Mouse (Mus musculus) heart, embryonic 16.5 days (tissue): ENCODE results near the gene Kcnmb4. TPM values are rescaled to one million over a fixed set of nuclear protein-coding genes. Genes with fewer than 3 reads are reported as not detected.

ENCODE experiments used
- ATAC-seq: fragments of 200-750 bp; cut with Nextera tagmentation; replicated peaks from 2 replicates; pipeline ENCODE4 v1.8.0; 2017; ENCODE audit warnings: moderate number of reproducible peaks; ENCODE audit not compliant: insufficient read depth, low FRiP score; ENCODE audit errors: extremely low read depth
- H3K27ac ChIP-seq: fragments of 300-500 bp; sonication (generic); 2 replicates; pipeline ENCODE4 v1.5.1; 2014; ENCODE audit warnings: mild to moderate bottlenecking, low read length, control low read depth, moderate library complexity
- H3K27me3 ChIP-seq: fragments of 300-500 bp; sonication (generic); 2 replicates; pipeline ENCODE4 v1.6.1; 2014; ENCODE audit warnings: low read length, mixed read lengths; ENCODE audit not compliant: control insufficient read depth, insufficient read depth
- H3K36me3 ChIP-seq: fragments of 300-500 bp; sonication (generic); 2 replicates; pipeline ENCODE4 v1.6.1; 2014; ENCODE audit not compliant: control insufficient read depth, insufficient read depth
- H3K4me1 ChIP-seq: fragments of 300-500 bp; sonication (generic); 2 replicates; pipeline ENCODE4 v1.6.1; 2014; ENCODE audit warnings: low read length, mixed read lengths; ENCODE audit not compliant: control insufficient read depth, insufficient read depth
- H3K4me2 ChIP-seq: fragments of 300-500 bp; sonication (generic); 2 replicates; pipeline ENCODE4 v1.6.1; 2014; ENCODE audit warnings: low read depth, mild to moderate bottlenecking, control low read depth, low read length
- H3K4me3 ChIP-seq: fragments of 300-500 bp; sonication (generic); 2 replicates; pipeline ENCODE4 v1.5.1; 2014; ENCODE audit warnings: mild to moderate bottlenecking, control low read depth, low read length
- H3K9ac ChIP-seq: fragments of 300-500 bp; sonication (generic); 2 replicates; pipeline ENCODE4 v1.6.1; 2014; ENCODE audit warnings: low read length, control low read depth
- H3K9me3 ChIP-seq: fragments of 300-500 bp; sonication (generic); replicated peaks from 2 replicates; pipeline ENCODE4 v1.6.1; 2016; ENCODE audit warnings: low read length; ENCODE audit not compliant: control insufficient read depth
- WGBS: fragments of 180-500 bp; shearing (Covaris S2); extraction: QIAGEN DNeasy Blood & Tissue Kit; methylation state at CpG from one replicate; pipeline ENCODE4 v1.1.7; 2014; 5-methylcytosine and 5-hydroxymethylcytosine counted together
- polyA plus RNA-seq: library from polyadenylated mRNA; unstranded; fragments of >200 nt; fragmentation: Nextera tagmentation; extraction: Ambion mirVana; gene quantifications from 2 replicates; pipeline ENCODE4 v1.2.1, GENCODE M21; 2015

The Kcnmb4 gene
- polyA plus RNA-seq, 1 experiment from 2014 or later: 4.9 TPM

- Histone ChIP-seq H3K4me1 (no peaks in the 10 kb centered on the region), H3K27ac (no peak overlapping the region), H3K36me3 (peaks cover 21% of the 10 kb centered on the region), H3K4me2 (no peak overlapping the region), H3K9ac (no peak overlapping the region), H3K9me3 (no peaks in the 10 kb centered on the region), H3K4me3 (no peak overlapping the region), H3K27me3 (no peaks in the 10 kb centered on the region)
- WGBS: 84% methylated on average over 10 of the region's 10 CpGs
- no peak for ATAC-seq
Observed at GRCm38 (mm10) chr10:116486895-116487747, 13.4 kb upstream of the Kcnmb4 start.

DNA sequence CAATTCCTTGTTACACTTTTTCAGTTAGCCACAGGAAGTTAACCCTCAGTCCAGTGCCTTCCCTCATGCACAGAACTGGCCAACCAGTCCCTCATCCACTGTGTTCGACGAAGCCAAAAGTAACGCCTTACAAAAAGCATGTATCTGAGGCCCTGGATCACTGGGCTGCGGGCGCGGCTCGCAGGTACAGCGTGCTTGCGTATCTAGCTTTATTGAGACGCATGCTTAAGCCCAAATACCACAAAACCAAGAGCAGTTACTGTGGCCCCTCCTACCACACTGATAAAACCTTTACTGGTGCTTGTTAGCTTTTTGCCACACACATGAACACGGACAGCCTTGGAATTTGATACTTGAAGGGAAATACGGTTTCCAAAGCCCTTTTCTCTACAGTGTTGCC, 8.2 kb upstream of the Kcnmb4 start:
- Histone ChIP-seq H3K36me3 (peaks cover 21% of the 10 kb centered on the region), H3K4me3 (no peak overlapping the region), H3K9me3 (peaks cover 3% of the 10 kb centered on the region), H3K27ac (no peak overlapping the region), H3K27me3 (no peaks in the 10 kb centered on the region), H3K9ac (no peak overlapping the region), H3K4me2 (no peak overlapping the region), H3K4me1 (no peaks in the 10 kb centered on the region)
- 87% methylated on average over 12 of the region's 12 CpGs for WGBS
- no peak for ATAC-seq

DNA sequence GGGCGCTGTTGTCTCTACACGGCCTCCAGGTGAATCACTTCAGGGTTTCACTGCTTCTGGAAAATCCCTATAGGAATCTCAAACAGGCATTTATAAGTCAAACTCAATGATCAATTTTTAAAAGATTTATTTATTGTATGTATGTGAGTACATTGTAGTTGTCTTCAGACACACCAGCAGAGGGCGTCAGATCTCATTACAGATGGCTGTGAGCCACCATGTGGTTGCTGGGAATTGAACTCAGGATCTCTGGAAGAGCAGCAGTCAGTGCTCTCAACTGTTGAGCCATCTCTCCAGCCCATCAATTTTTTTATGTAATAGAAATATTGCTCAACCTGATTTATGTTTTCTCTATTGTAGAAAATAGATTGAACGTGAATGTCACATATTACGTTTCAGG, 7.3 kb upstream of the Kcnmb4 start:
- no peak for ATAC-seq
- WGBS: 91% methylated on average over 5 of the region's 5 CpGs

DNA sequence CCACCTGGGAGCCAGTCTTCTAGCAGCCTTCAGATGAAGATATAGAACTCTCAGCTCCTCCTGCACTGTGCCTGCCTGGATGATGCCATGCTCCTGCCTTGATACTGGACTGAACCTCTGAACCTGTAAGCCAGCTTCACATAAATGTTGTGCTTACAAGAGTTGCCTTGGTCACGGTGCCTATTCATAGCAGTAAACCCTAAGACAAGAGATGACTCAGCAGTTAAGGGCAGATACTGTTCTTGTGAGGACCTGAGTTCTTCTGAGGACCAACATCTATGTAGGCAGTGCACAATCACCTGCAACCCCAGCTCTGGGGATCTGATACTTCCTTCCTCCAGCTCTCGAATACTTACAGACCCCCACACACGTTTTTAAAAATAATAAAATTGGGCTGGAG, 2.9 kb upstream of the Kcnmb4 start:
- H3K4me1 ChIP-seq: peaks cover 11% of the 10 kb centered on the region
- no peak for ATAC-seq
- no peak overlapping the region for H3K9ac ChIP-seq
- no peak overlapping the region for H3K4me2 ChIP-seq
- 88% methylated on average over 3 of the region's 3 CpGs for WGBS
- no peaks in the 10 kb centered on the region for H3K27me3 ChIP-seq
- peaks cover 3% of the 10 kb centered on the region for H3K9me3 ChIP-seq
- no peak overlapping the region for H3K27ac ChIP-seq
- H3K36me3 ChIP-seq: no peaks in the 10 kb centered on the region
- no peak overlapping the region for H3K4me3 ChIP-seq

More for the DNA sequence above, 7.3 kb upstream of the Kcnmb4 start:
- no peaks in the 10 kb centered on the region for H3K4me1 ChIP-seq
- peaks cover 18% of the 10 kb centered on the region for H3K36me3 ChIP-seq
- H3K9me3 ChIP-seq: peaks cover 3% of the 10 kb centered on the region
- no peaks in the 10 kb centered on the region for H3K27me3 ChIP-seq
- no peak overlapping the region for H3K4me3 ChIP-seq
- H3K27ac ChIP-seq: no peak overlapping the region
- no peak overlapping the region for H3K4me2 ChIP-seq
- no peak overlapping the region for H3K9ac ChIP-seq

- no peak overlapping the region for H3K9ac ChIP-seq
- H3K36me3 ChIP-seq: no peaks in the 10 kb centered on the region
- no peak overlapping the region for H3K27ac ChIP-seq
- no peaks in the 10 kb centered on the region for H3K27me3 ChIP-seq
- 62% methylated on average over 6 of the region's 6 CpGs for WGBS
- no peak overlapping the region for H3K4me2 ChIP-seq
- no peak overlapping the region for H3K4me3 ChIP-seq
- H3K9me3 ChIP-seq: peaks cover 3% of the 10 kb centered on the region
- peaks cover 11% of the 10 kb centered on the region for H3K4me1 ChIP-seq
- ATAC-seq: no peak
Observed at GRCm38 (mm10) chr10:116475725-116476124, 2.0 kb upstream of the Kcnmb4 start.

GRCm38 (mm10) chr10:116473071-116473758, 463 bp downstream of the Kcnmb4 start:
- Histone ChIP-seq H3K4me3 (peak overlapping the region; percentile 79), H3K27ac (no peak overlapping the region), H3K9ac (peak overlapping the region; percentile 76), H3K4me1 (peaks cover 11% of the 10 kb centered on the region), H3K36me3 (no peaks in the 10 kb centered on the region), H3K27me3 (no peaks in the 10 kb centered on the region), H3K9me3 (peaks cover 3% of the 10 kb centered on the region), H3K4me2 (peak overlapping the region; percentile 98)
- WGBS: under 1% methylated on average over 45 of the region's 78 CpGs
- ATAC-seq: peak; percentile 59

DNA sequence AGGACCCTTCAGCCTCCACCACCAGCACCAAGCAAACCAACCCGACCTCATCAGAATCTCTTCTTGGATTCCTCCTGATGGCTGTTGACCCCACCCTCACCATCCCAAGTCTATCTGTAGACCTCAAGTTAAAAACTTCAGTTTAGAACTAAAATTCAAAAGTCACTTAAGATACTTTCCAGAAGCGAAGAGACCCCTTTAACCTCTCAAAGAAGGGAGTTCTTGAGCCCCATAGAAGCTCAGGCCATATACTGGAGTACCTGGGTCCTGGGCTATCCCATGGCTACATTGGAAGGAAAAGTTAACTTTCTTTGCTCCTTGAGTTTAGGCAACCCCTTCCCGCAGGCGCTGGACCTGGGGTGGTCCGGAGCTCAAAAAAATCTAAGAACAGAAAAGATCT, 1.1 kb downstream of the Kcnmb4 start:
- Histone ChIP-seq H3K9ac (peak overlapping the region; percentile 76), H3K4me1 (peaks cover 11% of the 10 kb centered on the region), H3K36me3 (no peaks in the 10 kb centered on the region), H3K27ac (no peak overlapping the region), H3K9me3 (peaks cover 3% of the 10 kb centered on the region), H3K27me3 (no peaks in the 10 kb centered on the region), H3K4me3 (peak overlapping the region; percentile 79), H3K4me2 (peak overlapping the region; percentile 98)
- ATAC-seq: no peak
- 11% methylated on average over 5 of the region's 5 CpGs for WGBS

DNA sequence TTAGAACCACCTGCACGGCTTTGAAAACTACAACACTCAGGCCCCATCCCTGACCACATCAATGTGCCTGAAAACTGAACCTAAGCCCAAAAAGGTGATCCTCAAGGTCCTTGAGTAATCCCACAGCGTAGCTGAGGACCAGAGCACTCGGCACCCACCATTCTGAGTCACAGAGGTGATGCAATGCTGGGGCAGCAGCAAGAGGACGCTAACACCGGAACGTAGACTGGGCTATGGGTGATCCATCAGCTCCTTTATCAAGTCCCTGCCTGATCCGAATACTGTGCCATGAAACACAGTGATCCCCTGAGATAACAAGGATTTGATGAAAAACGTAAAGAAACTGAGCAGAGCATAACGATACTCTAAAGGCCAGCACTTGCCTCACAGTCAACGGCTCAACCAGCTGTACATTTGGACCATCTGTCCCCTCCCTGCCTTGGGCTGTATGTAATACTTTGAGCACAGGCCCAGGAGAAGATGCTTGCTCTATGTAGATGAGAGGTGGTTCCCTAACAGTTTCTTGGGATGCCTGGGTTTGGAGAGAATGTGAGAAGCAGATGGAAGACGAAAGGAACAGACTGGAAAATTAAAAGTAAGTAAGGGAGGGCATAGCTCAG, 3.3 kb downstream of the Kcnmb4 start:
- Histone ChIP-seq H3K27me3 (no peaks in the 10 kb centered on the region), H3K4me2 (no peak overlapping the region), H3K4me1 (peaks cover 11% of the 10 kb centered on the region), H3K27ac (no peak overlapping the region), H3K9me3 (no peaks in the 10 kb centered on the region), H3K4me3 (no peak overlapping the region), H3K9ac (no peak overlapping the region), H3K36me3 (no peaks in the 10 kb centered on the region)
- no peak for ATAC-seq
- 82% methylated on average over 11 of the region's 11 CpGs for WGBS

DNA sequence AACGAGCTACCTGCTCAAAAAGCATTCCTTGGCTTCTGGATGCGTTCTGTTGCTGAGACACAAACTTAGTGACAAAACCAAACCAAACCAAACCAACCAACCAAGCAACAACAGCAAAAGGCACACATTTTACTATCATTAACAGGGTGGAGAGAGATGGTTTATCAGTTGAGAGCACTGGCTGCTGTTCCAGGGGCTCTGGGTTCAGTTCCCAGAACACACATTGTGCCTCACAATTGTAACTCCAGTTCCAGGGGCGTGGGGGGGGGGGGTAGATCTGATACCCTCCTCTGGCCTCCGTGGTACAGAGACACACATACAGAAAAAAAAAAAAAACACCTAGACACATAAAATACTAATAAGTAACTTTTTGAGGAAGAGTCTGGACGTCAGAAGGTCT, 5.6 kb downstream of the Kcnmb4 start:
- H3K4me2 ChIP-seq: no peak overlapping the region
- H3K9me3 ChIP-seq: no peaks in the 10 kb centered on the region
- no peak overlapping the region for H3K4me3 ChIP-seq
- H3K36me3 ChIP-seq: no peaks in the 10 kb centered on the region
- no peaks in the 10 kb centered on the region for H3K27me3 ChIP-seq
- H3K27ac ChIP-seq: no peak overlapping the region
- ATAC-seq: no peak
- no peak overlapping the region for H3K9ac ChIP-seq
- peaks cover 11% of the 10 kb centered on the region for H3K4me1 ChIP-seq
- WGBS: 83% methylated on average over 5 of the region's 5 CpGs
